ENCODE assay signal across 14 mouse cellular contexts in the genomic region with DNA sequence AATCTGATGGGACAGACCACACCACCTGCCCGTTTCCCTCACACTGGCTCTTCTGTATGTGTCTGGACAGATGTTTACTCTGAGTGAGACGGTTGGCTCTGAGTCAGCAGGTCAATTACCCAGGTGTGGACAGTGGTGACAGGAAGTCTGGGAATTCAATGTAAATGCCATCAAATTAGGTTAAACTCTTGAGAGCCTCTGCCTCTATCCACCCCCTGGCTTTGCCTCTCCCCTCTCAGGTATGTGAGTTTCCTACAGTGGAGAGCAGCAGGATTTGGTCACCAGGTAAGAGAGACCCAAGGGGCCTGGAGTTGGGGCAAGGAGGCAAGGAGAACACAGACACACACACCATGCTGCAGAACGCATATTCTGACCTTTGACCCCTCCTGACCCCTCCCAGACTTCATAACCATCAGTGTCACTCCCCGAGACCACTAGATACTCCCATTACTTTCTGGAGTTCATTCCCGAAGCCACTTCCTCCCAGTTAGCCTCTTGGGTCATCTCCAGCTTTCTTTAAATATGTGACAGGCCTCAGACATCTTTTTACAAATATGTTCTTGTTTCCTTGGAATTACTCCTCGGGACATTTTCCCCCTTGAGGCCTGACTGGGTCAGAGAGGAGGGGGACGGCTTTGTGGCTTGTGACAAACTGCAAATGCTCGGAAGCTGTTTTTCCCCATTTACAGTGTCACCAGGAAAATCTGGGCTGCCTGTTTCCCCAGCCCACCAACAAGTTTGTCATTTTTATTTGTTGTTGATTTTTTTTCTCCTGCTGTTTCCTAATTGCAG.
A peak's percentile ranks its signal among the peaks of the same experiment; 100 is the strongest.
DNase-seq lines count a peak whose midpoint lies in the region; ATAC-seq and TF ChIP-seq lines count a peak whose summit lies in the region.
"Had no signal": no experiment of that assay in that cellular context is flagged by ENCODE, and none has a peak within 500 bp of the region (broad histone marks: within the 10 kb centered on the region; RNA-seq: fewer than 3 reads in every experiment).

No protein-coding gene starts in this region.

- H3K27me3 ChIP-seq in hindbrain, embryonic 15.5 days, result no peaks in the 10 kb centered on the region
- H3K27me3 ChIP-seq in hindbrain, embryonic 13.5 days, result no peaks in the 10 kb centered on the region
- H3K27me3 ChIP-seq: embryonic facial prominence, embryonic 12.5 days; forebrain, embryonic 13.5 days had no signal

- no peaks in the 10 kb centered on the region for H3K36me3 ChIP-seq in hindbrain, embryonic 15.5 days
- H3K36me3 ChIP-seq in hindbrain, embryonic 13.5 days, result no peaks in the 10 kb centered on the region
- H3K36me3 ChIP-seq: embryonic facial prominence, embryonic 12.5 days had no signal

- no peak overlapping the region for H3K4me2 ChIP-seq in hindbrain, embryonic 15.5 days
- no peak overlapping the region for H3K4me2 ChIP-seq in hindbrain, embryonic 13.5 days
- H3K4me2 ChIP-seq: embryonic facial prominence, embryonic 12.5 days; forebrain, embryonic 13.5 days had no signal

- no peak overlapping the region for H3K27ac ChIP-seq in hindbrain, embryonic 15.5 days (replicated peaks)
- no peak overlapping the region for H3K27ac ChIP-seq in hindbrain, embryonic 13.5 days
- no peak overlapping the region for H3K27ac ChIP-seq in layer of hippocampus, adult 2 months
- H3K27ac ChIP-seq: embryonic facial prominence, embryonic 12.5 days; forebrain, embryonic 13.5 days had no signal

- ATAC-seq in hindbrain, embryonic 15.5 days (ENCODE audit: low FRiP score, low read depth), result peak; percentile 15; the same call in 1 of the 2 replicates
- no peak for ATAC-seq in hindbrain, embryonic 13.5 days (ENCODE audit: low FRiP score)
- ATAC-seq: forebrain, embryonic 13.5 days; intestine, embryonic 16.5 days had no signal

- H3K9ac ChIP-seq in hindbrain, embryonic 15.5 days, result no peak overlapping the region
- H3K9ac ChIP-seq in hindbrain, embryonic 13.5 days, result no peak overlapping the region
- H3K9ac ChIP-seq: embryonic facial prominence, embryonic 12.5 days; forebrain, embryonic 13.5 days had no signal

- DNase-seq in heart, adult 8-10 months (ENCODE audit: low spot score), result peak; percentile 22
- peak; percentile 8 for DNase-seq in heart, postnatal 25 days (ENCODE audit: low spot score)
- DNase-seq in kidney, postnatal 36 days, result peak; percentile 33 to 65
- DNase-seq in layer of hippocampus, adult 2 months (ENCODE audit: low spot score in 2 of 2), result no peak
- no peak for DNase-seq in left cerebral cortex, adult 8-10 months (ENCODE audit: low spot score in 2 of 2)
- no peak for DNase-seq in layer of hippocampus, postnatal 36 days
- DNase-seq: cerebellum, adult 2 months; liver; right cerebral cortex, postnatal 4 days had no signal

- H3K4me1 ChIP-seq in hindbrain, embryonic 15.5 days (replicated peaks), result peaks cover 8% of the 10 kb centered on the region; the same call in 1 of the 2 replicates
- H3K4me1 ChIP-seq in hindbrain, embryonic 13.5 days (replicated peaks), result peaks cover 6% of the 10 kb centered on the region; the same call in 1 of the 2 replicates
- H3K4me1 ChIP-seq: forebrain, embryonic 13.5 days had no signal

- TF ChIP-seq CTCF in layer of hippocampus, adult 2 months (conservative IDR thresholded peaks at IDR 0.05), result no peak

- intact Hi-C loops in heart, postnatal 25 days (cut with DNase I), result no loop called here

- H3K9me3 ChIP-seq in hindbrain, embryonic 15.5 days, result no peaks in the 10 kb centered on the region
- no peaks in the 10 kb centered on the region for H3K9me3 ChIP-seq in hindbrain, embryonic 13.5 days
- H3K9me3 ChIP-seq: embryonic facial prominence, embryonic 12.5 days; forebrain, embryonic 13.5 days had no signal

- 59% methylated on average over 8 of the region's 8 CpGs for WGBS in hindbrain, embryonic 15.5 days
- WGBS in hindbrain, embryonic 13.5 days, result 67% methylated on average over 8 of the region's 8 CpGs

- no peak overlapping the region for H3K4me3 ChIP-seq in hindbrain, embryonic 15.5 days
- no peak overlapping the region for H3K4me3 ChIP-seq in hindbrain, embryonic 13.5 days
- no peak overlapping the region for H3K4me3 ChIP-seq in layer of hippocampus, adult 2 months
- H3K4me3 ChIP-seq: embryonic facial prominence, embryonic 12.5 days; forebrain, embryonic 13.5 days had no signal

Comparison
In these comparisons a context has a peak if more than half of its experiments do, and no peak if none do; other contexts are left out.
1. DNase-seq: peak in heart, adult 8-10 months (single experiment), heart, postnatal 25 days (single experiment) and kidney, postnatal 36 days (2 of 2); none in layer of hippocampus, adult 2 months (0 of 2), left cerebral cortex, adult 8-10 months (0 of 2) and layer of hippocampus, postnatal 36 days (0 of 2).